Mouse (Mus musculus): ENCODE results near the gene Naip1. TPM values are rescaled to one million over a fixed set of nuclear protein-coding genes. Genes with fewer than 3 reads are reported as not detected.
"Not testable (repeated sequence)": the region's sequence is repeated elsewhere in the genome, so short reads cannot be mapped to it uniquely, and the experiment has no call there.

Gene Naip1
- polyA plus RNA-seq, 1 experiment: 0.07 TPM

- not testable (repeated sequence) for DNase-seq (ENCODE audit: low spot score)
These were observed 49.6 kb downstream of the Naip1 start for GRCm38 (mm10) chr13:100402930-100403637.

- DNase-seq (ENCODE audit: low spot score): not testable (repeated sequence)
These were observed 61.6 kb downstream of the Naip1 start for GRCm38 (mm10) chr13:100391021-100391420.

GRCm38 (mm10) chr13:100370536-100370935 lies 82.1 kb downstream of the Naip1 start:
- no peak for DNase-seq (ENCODE audit: low spot score)

Other genes starting within 250 kb of the Naip1 start
- gene Naip5, start 206.5 kb downstream of the Naip1 start, polyA plus RNA-seq (2012; rRNA removed): 8.1 and 8.6 TPM in 2 replicates
- 11.8 and 13.8 TPM in 2 replicates for gene Naip6, start 135.2 kb downstream of the Naip1 start, polyA plus RNA-seq (2012; rRNA removed)
- 38.1 and 46.5 TPM in 2 replicates for gene Gtf2h2, start 39.7 kb upstream of the Naip1 start, polyA plus RNA-seq (2012; rRNA removed)
- 10.0 and 11.1 TPM in 2 replicates for gene Ocln, start 99.8 kb upstream of the Naip1 start, polyA plus RNA-seq (2012; rRNA removed)
- gene Marveld2, start 164.1 kb upstream of the Naip1 start, polyA plus RNA-seq (2012; rRNA removed): 13.9 and 14.9 TPM in 2 replicates
- 122 and 135 TPM in 2 replicates for gene Ak6, start 198.1 kb upstream of the Naip1 start, polyA plus RNA-seq (2012; rRNA removed)
- gene Rad17, start 198.2 kb upstream of the Naip1 start, polyA plus RNA-seq (2012; rRNA removed): 13.9 and 14.5 TPM in 2 replicates
- 8.3 and 8.7 TPM in 2 replicates for gene Taf9, start 198.7 kb upstream of the Naip1 start, polyA plus RNA-seq (2012; rRNA removed)
- gene Ccdc125, start 216.8 kb upstream of the Naip1 start, polyA plus RNA-seq (2012; rRNA removed): 8.8 and 9.1 TPM in 2 replicates

Measured in urinary bladder, adult 2 months (tissue).